Mouse (Mus musculus) olfactory bulb, adult 2 months (tissue): Measurements from ENCODE around the gene Il17f.

Source experiments
- CTCF ChIP-seq: fragments of 200-500 bp; IDR thresholded peaks from 2 replicates; pipeline ENCODE4 v1.5.1; 2012; ENCODE audit warnings: low read depth, mild to moderate bottlenecking, low read length, moderate library complexity; ENCODE audit not compliant: insufficient read depth
- POLR2A ChIP-seq: fragments of 200-500 bp; IDR thresholded peaks from 2 replicates; pipeline ENCODE4 v1.6.1; 2012; ENCODE audit warnings: mild to moderate bottlenecking, low read depth, low read length, moderate library complexity; ENCODE audit not compliant: insufficient read depth

GRCm38 (mm10) chr1:20817596-20817995 lies 27.2 kb upstream of the Il17f start:
- TF ChIP-seq POLR2A: no peak
- TF ChIP-seq CTCF: no peak
